ENCODE assay signal across 8 mouse cellular contexts in the genomic region with DNA sequence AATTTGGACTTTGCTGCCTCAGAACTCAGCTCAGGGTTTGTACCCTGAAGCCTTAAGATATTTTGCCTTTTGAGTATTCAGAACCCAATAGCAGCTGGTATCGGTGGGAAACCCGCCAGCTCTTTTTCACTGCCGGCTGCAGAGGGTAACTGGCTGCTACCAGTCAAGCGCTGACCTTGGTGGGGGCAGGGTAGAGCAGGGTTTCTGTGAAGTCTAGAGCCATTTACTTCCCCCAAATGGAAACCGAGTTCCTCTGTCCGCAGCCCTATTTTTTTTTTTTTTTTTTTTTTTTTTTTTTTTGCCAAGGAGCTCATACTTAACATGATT. TPM values are rescaled to one million over a fixed set of nuclear protein-coding genes. Genes with fewer than 3 reads are reported as not detected.
A peak's percentile ranks its signal among the peaks of the same experiment; 100 is the strongest.
DNase-seq lines count a peak whose midpoint lies in the region; ATAC-seq and TF ChIP-seq lines count a peak whose summit lies in the region.

No protein-coding gene starts in this region.

- H3K36me3 ChIP-seq in embryonic facial prominence, embryonic 11.5 days (replicated peaks; ENCODE audit: control insufficient read depth, insufficient read depth, low read depth, low read length), result no peaks in the 10 kb centered on the region
- no peaks in the 10 kb centered on the region for H3K36me3 ChIP-seq in kidney, embryonic 14.5 days (ENCODE audit: control insufficient read depth, insufficient read depth, low read length)
- no peaks in the 10 kb centered on the region for H3K36me3 ChIP-seq in limb, embryonic 14.5 days (ENCODE audit: control insufficient read depth, insufficient read depth, low read length)
- H3K36me3 ChIP-seq in midbrain, postnatal 0 days (ENCODE audit: insufficient read depth, low read length), result no peaks in the 10 kb centered on the region

- H3K4me3 ChIP-seq in embryonic facial prominence, embryonic 11.5 days (ENCODE audit: low read depth, low read length), result peak overlapping the region; percentile 74
- H3K4me3 ChIP-seq in kidney, embryonic 14.5 days (ENCODE audit: low read length), result peak overlapping the region; percentile 87
- H3K4me3 ChIP-seq in limb, embryonic 14.5 days (replicated peaks; ENCODE audit: low read length), result peak overlapping the region; percentile 77
- H3K4me3 ChIP-seq in midbrain, postnatal 0 days (ENCODE audit: low read depth, low read length), result peak overlapping the region; percentile 62

- TF ChIP-seq CTCF in midbrain, postnatal 0 days (IDR thresholded peaks at IDR 0.05), result no peak

- DNase-seq in frontal cortex, adult 2 months (ENCODE audit: extremely low spot score in 1 of 2, low spot score in 1 of 2), result peak; percentile 28 to 55
- peak; percentile 56 for DNase-seq in embryonic facial prominence, embryonic 11.5 days (ENCODE audit: low spot score)
- peak; percentile 74 to 84 for DNase-seq in heart, adult 9 months (ENCODE audit: low spot score in 2 of 2)
- peak; percentile 77 for DNase-seq in limb, embryonic 14.5 days (ENCODE audit: low spot score)
- peak; percentile 82 for DNase-seq in midbrain, postnatal 0 days (ENCODE audit: low spot score)
- peak; percentile 24 for DNase-seq in telencephalon, adult 2 months (ENCODE audit: low read depth, low spot score)

- H3K9ac ChIP-seq in embryonic facial prominence, embryonic 11.5 days (replicated peaks; ENCODE audit: low read length), result peak overlapping the region; percentile 37
- peak overlapping the region; percentile 96 for H3K9ac ChIP-seq in kidney, embryonic 14.5 days (ENCODE audit: low read depth, low read length)
- H3K9ac ChIP-seq in limb, embryonic 14.5 days (ENCODE audit: low read depth, low read length, severe bottlenecking), result peak overlapping the region; percentile 21
- H3K9ac ChIP-seq in midbrain, postnatal 0 days (replicated peaks; ENCODE audit: low read length, poor library complexity, severe bottlenecking), result no peak overlapping the region

- H3K9me3 ChIP-seq in embryonic facial prominence, embryonic 11.5 days (replicated peaks; ENCODE audit: control insufficient read depth, low read length), result no peaks in the 10 kb centered on the region
- H3K9me3 ChIP-seq in kidney, embryonic 14.5 days (ENCODE audit: control insufficient read depth, low read length), result no peaks in the 10 kb centered on the region
- no peaks in the 10 kb centered on the region for H3K9me3 ChIP-seq in limb, embryonic 14.5 days (ENCODE audit: control insufficient read depth, low read length)
- H3K9me3 ChIP-seq in midbrain, postnatal 0 days (ENCODE audit: low read length), result no peaks in the 10 kb centered on the region

- 1% methylated on average over 6 of the region's 6 CpGs for WGBS in embryonic facial prominence, embryonic 11.5 days
- under 1% methylated on average over 6 of the region's 6 CpGs for WGBS in kidney, embryonic 14.5 days
- WGBS in limb, embryonic 14.5 days, result 0% methylated on average over 6 of the region's 6 CpGs
- 0% methylated on average over 6 of the region's 6 CpGs for WGBS in midbrain, postnatal 0 days

- no peaks in the 10 kb centered on the region for H3K27me3 ChIP-seq in embryonic facial prominence, embryonic 11.5 days (ENCODE audit: control insufficient read depth, insufficient read depth, low read length)
- no peaks in the 10 kb centered on the region for H3K27me3 ChIP-seq in kidney, embryonic 14.5 days (ENCODE audit: control insufficient read depth, insufficient read depth, low read length)
- H3K27me3 ChIP-seq in limb, embryonic 14.5 days (ENCODE audit: control insufficient read depth, insufficient read depth, low read length), result no peaks in the 10 kb centered on the region
- H3K27me3 ChIP-seq in midbrain, postnatal 0 days (ENCODE audit: insufficient read depth, low read length), result no peaks in the 10 kb centered on the region

- no peak for ATAC-seq in frontal cortex, adult (ENCODE audit: low TSS enrichment)
- no peak for ATAC-seq in embryonic facial prominence, embryonic 11.5 days (replicated peaks; ENCODE audit: insufficient number of reproducible peaks, low FRiP score, low TSS enrichment, low read depth)
- no peak for ATAC-seq in kidney, embryonic 14.5 days (ENCODE audit: low FRiP score, low TSS enrichment)
- no peak for ATAC-seq in limb, embryonic 14.5 days (ENCODE audit: low FRiP score, low read depth)
- ATAC-seq in midbrain, postnatal 0 days (ENCODE audit: low FRiP score), result no peak

- H3K27ac ChIP-seq in embryonic facial prominence, embryonic 11.5 days (replicated peaks; ENCODE audit: low read depth, low read length), result 0 out of 2 replicates have a peak overlapping the region, but pooled peaks have one; percentile 52
- H3K27ac ChIP-seq in kidney, embryonic 14.5 days (ENCODE audit: low read depth, low read length), result peak overlapping the region; percentile 100
- peak overlapping the region; percentile 98 for H3K27ac ChIP-seq in limb, embryonic 14.5 days (replicated peaks; ENCODE audit: low read depth, low read length)
- 0 out of 2 replicates have a peak overlapping the region, but pooled peaks have one; percentile 51 for H3K27ac ChIP-seq in midbrain, postnatal 0 days (ENCODE audit: low read depth, low read length)

- no peaks in the 10 kb centered on the region for H3K4me1 ChIP-seq in embryonic facial prominence, embryonic 11.5 days (ENCODE audit: control insufficient read depth, insufficient read depth, low read length)
- H3K4me1 ChIP-seq in kidney, embryonic 14.5 days (ENCODE audit: control insufficient read depth, insufficient read depth, low read length), result peaks cover 30% of the 10 kb centered on the region
- peaks cover 16% of the 10 kb centered on the region for H3K4me1 ChIP-seq in limb, embryonic 14.5 days (ENCODE audit: control insufficient read depth, insufficient read depth, low read length)
- peaks cover 2% of the 10 kb centered on the region; the same call in 1 of the 2 replicates for H3K4me1 ChIP-seq in midbrain, postnatal 0 days (ENCODE audit: insufficient read depth, low read length)

- no peak for TF ChIP-seq POLR2A in limb, embryonic 14.5 days (IDR thresholded peaks at IDR 0.05; ENCODE audit: borderline replicate concordance, extremely low read depth, insufficient read depth, insufficient read length)

- H3K4me2 ChIP-seq in embryonic facial prominence, embryonic 11.5 days (ENCODE audit: low read depth, low read length), result peak overlapping the region; percentile 80
- H3K4me2 ChIP-seq in kidney, embryonic 14.5 days (replicated peaks; ENCODE audit: low read depth, low read length), result peak overlapping the region; percentile 74
- H3K4me2 ChIP-seq in limb, embryonic 14.5 days (replicated peaks; ENCODE audit: low read depth, low read length, severe bottlenecking), result peak overlapping the region; percentile 75
- H3K4me2 ChIP-seq in midbrain, postnatal 0 days (ENCODE audit: low read depth, low read length, poor library complexity, severe bottlenecking), result peak overlapping the region; percentile 83

RNA-seq across cellular contexts. Expression of gene Jun, which starts 1.7 kb away (rescaled TPM):
- polyA plus RNA-seq in frontal cortex, adult 2 months (2012; rRNA removed), result 41.8 and 45.5 TPM in 2 replicates
- 32.9 and 35.4 TPM in 2 replicates for polyA plus RNA-seq in embryonic facial prominence, embryonic 11.5 days (2014; fragmentation: Nextera tagmentation; extraction: Ambion mirVana)
- polyA plus RNA-seq in kidney, embryonic 14.5 days (2014; fragmentation: Nextera tagmentation; extraction: Ambion mirVana), result 24.0 and 30.2 TPM in 2 replicates
- 65.3 and 91.6 TPM in 2 replicates for polyA plus RNA-seq in limb, embryonic 14.5 days (2012; rRNA removed)
- 50.6 and 56.2 TPM in 2 replicates for polyA plus RNA-seq in limb, embryonic 14.5 days (2014; fragmentation: Nextera tagmentation; extraction: Ambion mirVana)
- total RNA-seq in midbrain, postnatal 0 days (2014; rRNA removed), result 60.2 and 62.7 TPM in 2 replicates
- polyA plus RNA-seq in midbrain, postnatal 0 days (2015; fragmentation: Nextera tagmentation; extraction: Ambion mirVana), result 37.9 and 40.5 TPM in 2 replicates

Comparison
In these comparisons a context has a peak if more than half of its experiments do, and no peak if none do; other contexts are left out.
1. DNase-seq: peak in every context shown above with its lines; median percentile 82 in midbrain, postnatal 0 days; 79 in heart, adult 9 months; 77 in limb, embryonic 14.5 days; 56 in embryonic facial prominence, embryonic 11.5 days; 42 in frontal cortex, adult 2 months; 24 in telencephalon, adult 2 months.